In the genomic region with DNA sequence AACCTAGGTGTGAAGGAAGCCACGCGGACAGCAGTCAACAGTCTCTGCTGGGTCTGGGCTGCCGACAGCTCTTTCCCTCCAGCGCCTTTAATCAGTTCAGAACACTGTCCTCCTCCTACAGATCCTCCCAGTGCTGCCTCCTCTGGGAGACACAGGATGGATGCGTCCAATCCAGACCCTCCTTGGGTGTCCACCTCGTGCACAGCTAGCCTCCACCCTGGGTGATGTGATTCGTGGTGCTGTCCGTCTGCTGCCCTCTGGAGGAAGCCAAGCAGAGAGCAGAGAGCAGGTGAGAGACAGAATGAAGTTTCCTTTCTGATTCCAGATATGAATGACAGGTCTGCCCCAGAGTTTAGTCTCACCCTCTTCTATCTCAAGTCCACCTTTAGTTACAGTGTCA, we compare ENCODE assay signal across 8 mouse cellular contexts. TPM values are rescaled to one million over a fixed set of nuclear protein-coding genes. Genes with fewer than 3 reads are reported as not detected.
DNase-seq lines count a peak whose midpoint lies in the region; ATAC-seq lines count a peak whose summit lies in the region.

No protein-coding gene starts in this region.

- ATAC-seq in megakaryocyte progenitor cell, adult 5-6 weeks (replicated peaks; ENCODE audit: poor library complexity) = no peak

- DNase-seq in cerebellum, adult 8-10 months = peak; percentile 6
- DNase-seq in cerebellum, adult 9-10 months = no peak
- DNase-seq in right cerebral cortex, postnatal 10 days (ENCODE audit: low spot score in 2 of 2) = peak; percentile 43 to 54
- DNase-seq in right cerebral cortex, postnatal 14 days = no peak
- peak; percentile 43 to 56 for DNase-seq in heart, postnatal 10 days
- peak; percentile 18 to 19 for DNase-seq in layer of hippocampus, postnatal 36 days
- DNase-seq in ovary, postnatal 36 days (ENCODE audit: low spot score) = peak; percentile 38

- intact Hi-C loops in heart, postnatal 10 days (cut with DNase I) = loop anchor here (2.0 kb wide), 1 partner anchor 199 kb away; no protein-coding TSS in a partner anchor

RNA-seq across cellular contexts. Expression of gene Col6a3, which starts 6.1 kb away (rescaled TPM):
- total RNA-seq in heart, postnatal 10 days (2021) = 100 to 1,000 TPM; 107 to 132 TPM
- 1 to 10 TPM; 3.7 to 4.3 TPM for total RNA-seq in layer of hippocampus, postnatal 36 days (2021)
- total RNA-seq in megakaryocyte progenitor cell, adult 5-6 weeks (2015) = not detected in 2 replicates
- not detected in 2 replicates for total RNA-seq in megakaryocyte progenitor cell, adult 5-6 weeks (2017)

Comparison
In these comparisons a context has a peak if more than half of its experiments do, and no peak if none do; other contexts are left out.
1. DNase-seq: peak in cerebellum, adult 8-10 months (single experiment), right cerebral cortex, postnatal 10 days (2 of 2), heart, postnatal 10 days (2 of 2), layer of hippocampus, postnatal 36 days (2 of 2) and ovary, postnatal 36 days (single experiment); none in cerebellum, adult 9-10 months (single experiment) and right cerebral cortex, postnatal 14 days (single experiment).
2. RNA of gene Col6a3, which starts 6.1 kb away (total RNA-seq): 107 to 132 TPM in heart, postnatal 10 days; 3.7 to 4.3 TPM in layer of hippocampus, postnatal 36 days and not detected in megakaryocyte progenitor cell, adult 5-6 weeks; every median in the first group is over 10 times any median in the second.